Mouse (Mus musculus) forebrain, embryonic 14.5 days (tissue): ENCODE measurements around the gene Capn15. TPM values are rescaled to one million over a fixed set of nuclear protein-coding genes. Genes with fewer than 3 reads are reported as not detected.

ENCODE experiments used
- ATAC-seq: fragments of 200-750 bp; cut with Nextera tagmentation; 2 replicates; pipeline ENCODE4 v1.8.0; 2017; ENCODE audit warnings: mild to moderate bottlenecking, moderate library complexity
- DNase-seq: peaks from one replicate; pipeline ENCODE4 v3.0.0-alpha.2; 2015; ENCODE audit warnings: low spot score
- H3K27ac ChIP-seq: fragments of 300-500 bp; sonication (generic); 2 replicates; pipeline ENCODE4 v1.5.1; 2014; ENCODE audit warnings: low read depth, mild to moderate bottlenecking, control low read depth, low read length, moderate library complexity
- H3K27me3 ChIP-seq: fragments of 300-500 bp; sonication (generic); replicated peaks from 2 replicates; pipeline ENCODE4 v1.6.1; 2014; ENCODE audit warnings: low read length, control low read depth, mixed read lengths; ENCODE audit not compliant: control insufficient read depth, insufficient read depth
- H3K36me3 ChIP-seq: fragments of 300-500 bp; sonication (generic); 2 replicates; pipeline ENCODE4 v1.6.1; 2014; ENCODE audit warnings: low read length, control low read depth; ENCODE audit not compliant: control insufficient read depth, insufficient read depth
- H3K4me1 ChIP-seq: fragments of 300-500 bp; sonication (generic); 2 replicates; pipeline ENCODE4 v1.6.1; 2014; ENCODE audit warnings: antibody characterized with exemption, low read length, control low read depth; ENCODE audit not compliant: control insufficient read depth, insufficient read depth
- H3K4me2 ChIP-seq: fragments of 300-500 bp; sonication (generic); 2 replicates; pipeline ENCODE4 v1.6.1; 2014; ENCODE audit warnings: mild to moderate bottlenecking, control low read depth, low read length
- H3K4me3 ChIP-seq: fragments of 300-500 bp; sonication (generic); 2 replicates; pipeline ENCODE4 v1.5.1; 2014; ENCODE audit warnings: low read depth, low read length, control low read depth
- H3K9ac ChIP-seq: fragments of 300-500 bp; sonication (generic); 2 replicates; pipeline ENCODE4 v1.6.1; 2014; ENCODE audit warnings: mild to moderate bottlenecking, low read length, control low read depth, moderate library complexity
- H3K9me3 ChIP-seq: fragments of 300-500 bp; sonication (generic); replicated peaks from 2 replicates; pipeline ENCODE4 v1.6.1; 2016; ENCODE audit warnings: low read length, control low read depth, mixed read lengths; ENCODE audit not compliant: control insufficient read depth
- WGBS: fragments of 180-500 bp; shearing (Covaris S2); extraction: QIAGEN DNeasy Blood & Tissue Kit; methylation state at CpG from one replicate; pipeline ENCODE4 v1.1.7; 2014; 5-methylcytosine and 5-hydroxymethylcytosine counted together
- polyA plus RNA-seq: library from polyadenylated mRNA; unstranded; fragments of >200 nt; fragmentation: Nextera tagmentation; extraction: Ambion mirVana; gene quantifications from 2 replicates; pipeline ENCODE4 v1.2.1, GENCODE M21; 2014

Gene Capn15
- polyA plus RNA-seq, 1 experiment from 2014 or later, result 17.0 TPM

DNA sequence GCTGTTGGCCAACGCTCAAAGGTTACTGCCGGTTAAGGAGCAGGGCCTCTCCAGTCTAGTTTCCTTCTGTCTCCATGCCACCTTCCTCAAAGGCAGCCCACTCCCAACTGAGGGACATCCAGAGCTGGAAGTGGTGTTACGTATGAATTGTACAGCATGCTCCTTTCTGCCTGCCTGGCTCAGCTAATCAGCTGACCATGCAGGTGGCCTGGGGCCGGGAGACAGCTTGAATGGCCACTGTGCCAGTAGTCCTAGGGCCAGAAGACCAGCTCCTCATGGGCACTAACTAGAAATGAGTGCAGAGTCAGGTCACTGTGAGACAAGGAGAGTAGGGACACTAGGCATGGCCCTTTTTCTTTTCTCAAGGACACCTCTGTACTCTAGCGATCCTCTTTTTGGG is 32.4 kb downstream of the Capn15 start:
- no peak overlapping the region for H3K4me3 ChIP-seq
- DNase-seq, result no peak
- 80% methylated on average over 5 of the region's 5 CpGs for WGBS
- no peak overlapping the region for H3K4me2 ChIP-seq
- no peak overlapping the region for H3K27ac ChIP-seq
- H3K9ac ChIP-seq, result no peak overlapping the region
- no peak for ATAC-seq
- H3K4me1 ChIP-seq, result no peaks in the 10 kb centered on the region; the same call in 1 of the 2 replicates
- H3K27me3 ChIP-seq, result peaks cover 35% of the 10 kb centered on the region
- H3K36me3 ChIP-seq, result peaks cover 9% of the 10 kb centered on the region; the same call in 1 of the 2 replicates
- H3K9me3 ChIP-seq, result no peaks in the 10 kb centered on the region

DNA sequence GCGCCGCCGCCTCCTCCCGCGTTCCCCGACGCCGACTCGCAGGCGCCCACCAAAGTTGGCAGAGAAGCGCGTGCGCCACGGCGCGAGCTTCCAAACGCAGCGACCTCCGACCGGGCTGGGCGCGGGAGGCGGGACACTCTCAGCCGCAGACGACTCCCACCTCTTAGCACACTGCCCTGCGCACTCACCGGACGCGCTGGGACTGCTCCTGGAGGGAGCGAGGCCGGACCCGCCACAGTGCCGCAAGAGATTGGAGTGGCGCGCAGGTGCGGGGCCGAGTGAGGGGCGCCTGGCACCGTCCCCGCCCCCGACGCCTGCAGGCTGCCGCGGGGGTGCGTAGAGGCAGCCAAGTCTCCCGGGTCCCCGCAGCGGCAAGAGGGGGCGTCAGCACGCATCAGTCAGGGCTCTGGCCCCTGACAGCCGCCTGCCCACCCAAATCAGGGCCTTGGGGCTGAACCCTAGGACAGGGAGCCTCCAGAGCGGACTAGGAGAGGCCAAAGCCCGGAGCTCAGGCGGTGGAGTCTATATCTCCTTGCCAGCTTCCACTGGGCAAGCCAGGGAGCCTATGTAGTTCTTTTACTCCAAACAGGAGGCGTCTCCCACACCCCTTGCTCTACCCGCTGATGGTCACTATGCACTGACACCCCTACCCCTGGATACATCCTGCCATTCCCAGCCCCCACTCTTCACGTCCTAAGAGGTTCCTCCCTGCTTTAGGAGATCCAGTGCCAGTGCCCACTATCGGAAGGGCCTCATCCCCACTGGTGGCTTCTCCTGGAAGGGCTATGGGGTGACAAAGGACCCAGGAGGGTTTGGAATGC is 33.6 kb downstream of the Capn15 start, which contains the start of gene A930017K11Rik:
Gene A930017K11Rik, minus strand, starts transcription at position 763 of the 821 bp plus-strand sequence.
- Histone ChIP-seq H3K9me3 (no peaks in the 10 kb centered on the region), H3K4me1 (no peaks in the 10 kb centered on the region; the same call in 1 of the 2 replicates), H3K27me3 (peaks cover 35% of the 10 kb centered on the region), H3K9ac (0 out of 2 replicates have a peak within 1 kb of the TSS, but pooled peaks have one; percentile 17), H3K4me3 (peak within 1 kb of the TSS; percentile 21), H3K4me2 (peak within 1 kb of the TSS; percentile 46), H3K36me3 (no peaks in the 10 kb centered on the region), H3K27ac (no peak within 1 kb of the TSS)
- ATAC-seq, result no peak
- DNase-seq, result no peak
- WGBS, result 1% methylated on average over 57 of the region's 58 CpGs

DNA sequence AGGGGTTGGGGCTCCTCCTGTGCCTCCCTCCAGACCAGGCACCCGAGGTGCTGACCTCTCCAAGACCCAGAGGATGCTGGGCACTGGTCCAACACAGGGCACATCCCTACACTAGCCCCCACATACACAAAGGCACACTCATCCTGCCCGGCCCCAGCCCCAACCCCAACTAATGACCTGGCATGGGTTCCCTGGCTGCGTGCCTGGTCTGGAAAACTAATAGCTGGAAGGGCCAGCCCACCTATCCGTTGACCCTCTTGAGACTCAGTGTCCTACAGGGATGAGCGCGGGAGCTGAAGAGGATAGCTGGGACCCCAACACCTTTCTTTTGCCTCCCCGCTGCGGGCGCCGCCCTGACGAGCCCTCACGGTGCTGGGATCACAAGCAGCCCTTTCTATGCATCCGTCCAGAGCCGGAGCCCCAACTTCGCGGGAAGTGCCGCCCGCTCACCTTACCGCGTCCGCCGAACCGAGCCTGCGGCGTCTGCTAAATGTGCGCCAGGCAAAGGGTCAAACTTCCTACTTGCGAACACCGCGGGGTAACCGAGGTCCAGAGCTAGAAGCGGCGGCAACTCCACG is 34.3 kb downstream of the Capn15 start:
- DNase-seq (no peak), ATAC-seq (no peak)
- H3K9ac ChIP-seq, result no peak overlapping the region
- peaks cover 35% of the 10 kb centered on the region for H3K27me3 ChIP-seq
- H3K4me1 ChIP-seq, result no peaks in the 10 kb centered on the region; the same call in 1 of the 2 replicates
- H3K9me3 ChIP-seq, result no peaks in the 10 kb centered on the region
- peak overlapping the region; percentile 46 for H3K4me2 ChIP-seq
- under 1% methylated on average over 33 of the region's 33 CpGs for WGBS
- peak overlapping the region; percentile 21 for H3K4me3 ChIP-seq
- no peaks in the 10 kb centered on the region for H3K36me3 ChIP-seq
- no peak overlapping the region for H3K27ac ChIP-seq

DNA sequence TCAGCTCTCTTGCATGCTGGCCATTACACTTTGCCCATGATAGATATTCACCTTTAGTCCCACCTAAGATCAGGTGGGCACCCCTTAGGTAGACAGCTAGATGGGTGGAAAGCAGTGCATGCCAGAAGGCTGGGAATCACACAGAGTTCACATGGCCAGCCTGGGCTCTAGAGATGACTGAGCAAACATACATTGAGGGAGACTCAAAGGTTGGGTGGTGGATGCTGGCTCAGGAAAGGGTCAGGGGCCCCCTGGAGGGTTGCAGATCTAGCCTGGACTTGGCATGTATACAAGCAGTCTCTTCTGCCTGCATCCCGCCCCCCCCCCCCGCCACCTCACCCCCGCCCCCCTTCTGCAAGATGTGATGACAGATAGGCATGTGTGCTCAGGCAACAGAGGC is 34.9 kb downstream of the Capn15 start:
- Histone ChIP-seq H3K4me2 (no peak overlapping the region), H3K27me3 (peaks cover 35% of the 10 kb centered on the region), H3K4me3 (no peak overlapping the region)

DNA sequence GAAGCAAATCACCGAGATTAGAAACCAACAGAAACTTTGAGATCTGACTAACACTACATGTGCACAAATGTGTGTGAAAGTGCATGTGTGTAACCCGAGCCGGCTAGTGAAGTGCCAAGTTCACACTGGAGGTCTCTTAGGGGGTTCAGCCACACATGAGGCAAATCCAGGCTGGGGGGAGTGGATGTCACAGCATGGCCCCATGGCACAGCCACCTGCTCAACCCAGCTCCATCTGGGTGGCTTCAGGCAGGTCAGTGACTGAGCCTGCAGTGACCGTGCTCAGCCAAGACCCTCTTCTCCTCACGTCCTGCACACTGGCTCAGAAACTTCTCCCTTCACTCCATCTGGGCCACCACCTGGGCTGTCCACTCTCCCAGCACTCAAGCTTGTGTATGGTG is 35.6 kb downstream of the Capn15 start:
- Histone ChIP-seq H3K4me2 (no peak overlapping the region), H3K9me3 (no peaks in the 10 kb centered on the region), H3K9ac (no peak overlapping the region), H3K27me3 (peaks cover 35% of the 10 kb centered on the region), H3K4me3 (no peak overlapping the region), H3K4me1 (no peaks in the 10 kb centered on the region; the same call in 1 of the 2 replicates), H3K36me3 (no peaks in the 10 kb centered on the region), H3K27ac (no peak overlapping the region)
- DNase-seq (no peak), ATAC-seq (no peak)
- WGBS, result 82% methylated on average over 5 of the region's 5 CpGs

More for the DNA sequence above, 34.9 kb downstream of the Capn15 start:
- no peak overlapping the region for H3K9ac ChIP-seq
- H3K9me3 ChIP-seq, result no peaks in the 10 kb centered on the region
- no peak for ATAC-seq
- WGBS, result 23% methylated on average over 3 of the region's 3 CpGs
- no peak overlapping the region for H3K27ac ChIP-seq
- H3K36me3 ChIP-seq, result no peaks in the 10 kb centered on the region
- no peak for DNase-seq
- no peaks in the 10 kb centered on the region; the same call in 1 of the 2 replicates for H3K4me1 ChIP-seq

DNA sequence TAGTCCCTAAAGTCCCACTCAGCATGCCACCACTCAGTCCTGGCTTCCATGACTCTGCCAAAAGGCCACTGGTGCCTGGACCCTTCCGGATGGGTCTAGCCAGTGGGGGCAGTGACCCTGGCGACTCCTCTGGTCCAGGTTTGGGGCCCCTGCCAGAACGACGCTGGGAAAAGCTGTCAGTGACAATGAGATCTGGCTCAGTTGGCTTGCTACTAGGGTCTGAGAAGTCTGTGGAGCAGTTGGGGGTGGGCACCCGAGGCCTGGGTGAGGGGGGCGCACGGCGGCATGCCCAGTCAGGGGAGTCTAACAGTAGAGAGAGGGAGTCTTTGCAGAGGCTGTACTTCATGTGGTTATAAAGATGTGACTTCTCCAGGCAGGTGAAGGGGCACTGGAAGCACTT is 37.5 kb downstream of the Capn15 start:
- WGBS, result 79% methylated on average over 8 of the region's 8 CpGs
- H3K27me3 ChIP-seq, result peaks cover 31% of the 10 kb centered on the region
- DNase-seq, result no peak

DNA sequence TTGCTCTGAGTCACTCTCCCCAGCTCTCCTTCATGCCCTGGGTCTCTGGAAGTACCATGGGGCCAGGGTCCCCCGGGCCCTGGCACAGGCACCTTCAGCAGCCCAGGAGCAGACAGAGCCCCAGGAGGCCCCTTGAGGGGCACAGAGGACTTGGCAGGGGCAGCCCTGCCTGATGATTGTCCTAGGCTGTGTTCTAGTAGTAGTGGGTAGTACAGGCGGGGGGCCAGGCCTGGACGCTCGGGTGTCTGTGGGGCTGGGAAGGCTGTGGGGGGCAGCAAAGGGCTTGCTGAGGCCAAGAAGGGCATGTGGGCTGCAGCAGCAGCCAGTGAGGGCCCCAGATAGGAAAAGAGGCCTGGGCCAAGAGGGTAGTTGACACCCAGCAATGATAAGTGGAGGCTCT is 38.0 kb downstream of the Capn15 start:
- H3K4me2 ChIP-seq, result no peak overlapping the region
- no peak overlapping the region for H3K4me3 ChIP-seq
- H3K4me1 ChIP-seq, result no peaks in the 10 kb centered on the region; the same call in 1 of the 2 replicates
- no peak overlapping the region for H3K9ac ChIP-seq
- DNase-seq (no peak), ATAC-seq (no peak)
- H3K9me3 ChIP-seq, result no peaks in the 10 kb centered on the region
- peaks cover 27% of the 10 kb centered on the region for H3K27me3 ChIP-seq
- no peaks in the 10 kb centered on the region for H3K36me3 ChIP-seq
- no peak overlapping the region for H3K27ac ChIP-seq
- WGBS, result 92% methylated on average over 4 of the region's 4 CpGs

More for the DNA sequence above, 37.5 kb downstream of the Capn15 start:
- H3K4me2 ChIP-seq, result no peak overlapping the region
- no peaks in the 10 kb centered on the region; the same call in 1 of the 2 replicates for H3K4me1 ChIP-seq
- ATAC-seq, result no peak
- no peak overlapping the region for H3K4me3 ChIP-seq
- H3K9me3 ChIP-seq, result no peaks in the 10 kb centered on the region
- H3K27ac ChIP-seq, result no peak overlapping the region
- H3K36me3 ChIP-seq, result no peaks in the 10 kb centered on the region
- H3K9ac ChIP-seq, result no peak overlapping the region

DNA sequence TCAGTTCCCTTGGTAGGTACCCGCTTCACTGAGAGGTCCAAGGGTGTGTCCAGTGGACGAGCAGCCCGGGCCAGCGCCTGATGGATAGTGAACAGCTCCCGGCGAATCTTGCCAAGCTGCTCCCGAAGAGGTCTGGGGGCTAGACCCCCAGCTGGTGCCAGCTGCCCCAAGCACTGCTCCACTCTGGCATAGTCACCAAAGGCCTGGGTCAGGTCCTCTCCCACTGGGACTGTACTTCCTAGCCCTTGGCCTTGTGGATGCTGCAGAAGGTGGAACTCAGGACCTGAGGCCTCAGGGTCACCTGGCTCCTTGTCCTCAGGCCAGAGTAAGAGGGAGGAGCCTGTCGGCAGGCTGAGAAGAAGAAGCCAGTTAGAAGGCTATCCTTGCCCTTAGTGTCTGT is 38.7 kb downstream of the Capn15 start:
- Histone ChIP-seq H3K4me2 (no peak overlapping the region), H3K27me3 (peaks cover 20% of the 10 kb centered on the region), H3K4me3 (no peak overlapping the region), H3K4me1 (no peaks in the 10 kb centered on the region; the same call in 1 of the 2 replicates), H3K36me3 (no peaks in the 10 kb centered on the region), H3K27ac (no peak overlapping the region), H3K9ac (no peak overlapping the region), H3K9me3 (no peaks in the 10 kb centered on the region)
- 81% methylated on average over 8 of the region's 8 CpGs for WGBS
- no peak for ATAC-seq
- DNase-seq, result no peak

DNA sequence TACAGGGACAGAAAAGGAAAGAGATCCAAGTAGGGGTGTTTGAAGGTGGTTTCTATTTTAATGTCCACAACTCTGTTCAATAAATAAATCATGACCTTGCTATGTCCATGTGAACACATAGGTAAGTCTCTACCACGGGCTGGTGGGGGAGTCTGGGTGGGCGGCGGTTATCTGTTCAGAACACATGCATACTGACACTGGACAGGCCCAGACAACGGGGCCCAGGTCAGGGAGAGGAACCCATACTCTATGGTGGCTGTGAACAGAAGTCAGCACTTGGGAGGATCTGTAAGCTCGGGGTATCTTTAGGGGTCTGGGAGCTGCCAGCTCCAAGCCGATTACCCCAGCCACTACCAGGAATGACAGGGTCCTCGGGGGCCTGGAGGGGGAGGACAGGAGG is 39.2 kb downstream of the Capn15 start:
- Histone ChIP-seq H3K27ac (no peak overlapping the region), H3K36me3 (no peaks in the 10 kb centered on the region), H3K4me3 (no peak overlapping the region), H3K9me3 (no peaks in the 10 kb centered on the region), H3K4me1 (no peaks in the 10 kb centered on the region), H3K9ac (no peak overlapping the region), H3K27me3 (peaks cover 14% of the 10 kb centered on the region), H3K4me2 (no peak overlapping the region)
- WGBS, result 76% methylated on average over 7 of the region's 7 CpGs
- no peak for DNase-seq
- ATAC-seq, result no peak
